Mouse (Mus musculus): ENCODE data around the gene Arrdc1.

DNA sequence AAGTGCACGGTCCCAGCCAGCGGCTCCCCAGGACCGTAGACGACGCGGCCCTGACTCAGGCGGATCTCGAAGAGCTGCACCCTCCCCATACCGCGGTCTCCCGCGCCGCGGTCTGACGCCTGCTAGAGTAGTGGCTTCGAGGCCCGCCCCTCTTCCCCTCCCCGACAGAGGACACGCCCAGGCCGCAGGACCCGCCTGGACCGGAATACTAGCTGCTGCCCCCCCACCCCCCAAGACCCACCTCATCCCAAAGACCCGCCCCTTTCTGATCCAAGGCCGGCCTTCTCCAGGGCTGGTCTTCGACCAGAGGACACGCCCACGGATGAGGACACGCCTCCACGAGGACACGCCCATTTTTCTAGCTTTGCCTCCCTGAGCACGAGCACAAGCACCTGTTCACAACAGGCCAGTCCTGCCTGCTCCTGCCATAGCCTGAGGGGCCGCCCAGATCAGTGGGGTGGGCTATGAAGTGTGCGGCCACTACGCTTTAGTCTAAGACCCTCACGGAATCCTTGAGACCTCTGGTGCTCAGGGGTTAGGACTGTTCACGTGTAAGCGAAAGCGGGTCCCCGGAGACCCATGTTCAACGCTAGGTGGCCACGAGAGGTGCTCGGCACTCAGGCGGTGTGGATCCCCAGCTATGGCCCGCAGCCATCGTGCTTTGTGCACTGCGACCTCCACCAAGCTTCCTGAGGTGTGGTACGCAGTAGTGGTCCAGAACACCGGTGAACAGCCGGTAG is at the start of gene Arrdc1:
- TF ChIP-seq POLR2A (IDR thresholded peaks at IDR 0.05; ENCODE audit: low read depth, low read length) (peak; percentile 83), CTCF (IDR thresholded peaks at IDR 0.05; ENCODE audit: borderline replicate concordance, insufficient read depth, low read length) (peak; percentile 36; the same call in 1 of the 2 replicates)

All from embryonic fibroblast, embryonic 13.5 days (primary cell).